Mouse (Mus musculus): ENCODE results near the gene Abca2.
A peak's percentile ranks its signal among the peaks of the same experiment; 100 is the strongest.

Gene Abca2

DNA sequence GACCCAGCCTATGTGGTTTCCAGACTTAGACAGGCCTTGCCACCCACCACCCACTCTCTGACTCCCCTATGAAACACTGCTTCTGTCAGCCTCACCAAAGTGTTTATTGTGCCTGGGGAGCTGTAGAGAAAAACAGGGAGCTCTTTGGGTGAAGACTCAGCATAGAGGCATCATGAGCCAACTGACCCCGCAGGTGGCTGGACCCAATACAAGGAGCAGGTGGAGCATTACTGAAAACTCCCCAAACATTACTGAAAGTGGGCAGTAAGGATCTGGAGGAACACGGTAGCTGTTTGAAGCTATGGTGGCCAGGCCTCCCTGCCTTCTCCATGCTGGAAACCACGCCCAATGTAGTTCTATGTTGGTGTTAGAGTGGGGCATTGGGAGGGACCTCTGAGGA, 35.1 kb downstream of the Abca2 start:
- no peak for DNase-seq

DNA sequence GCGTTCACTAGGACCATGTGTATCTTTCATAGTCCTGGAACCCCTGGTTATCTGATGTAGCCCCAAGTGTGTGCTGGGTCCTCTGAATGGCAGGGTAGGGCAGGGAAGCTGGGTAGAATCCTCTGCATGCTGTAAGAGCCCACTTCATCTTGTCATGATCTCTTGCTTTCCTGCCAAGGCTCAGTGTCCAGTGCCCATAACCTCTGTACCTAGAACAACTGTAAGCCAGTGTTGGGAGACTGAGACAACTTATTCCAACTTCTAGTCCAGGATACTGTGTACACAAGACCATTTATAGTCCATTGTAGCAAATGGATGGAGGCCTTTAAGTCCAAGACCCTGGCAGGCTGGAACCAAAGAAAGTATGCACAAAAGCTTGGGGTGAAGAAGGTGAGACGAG, 36.8 kb downstream of the Abca2 start:
- DNase-seq, result peak; percentile 27

DNA sequence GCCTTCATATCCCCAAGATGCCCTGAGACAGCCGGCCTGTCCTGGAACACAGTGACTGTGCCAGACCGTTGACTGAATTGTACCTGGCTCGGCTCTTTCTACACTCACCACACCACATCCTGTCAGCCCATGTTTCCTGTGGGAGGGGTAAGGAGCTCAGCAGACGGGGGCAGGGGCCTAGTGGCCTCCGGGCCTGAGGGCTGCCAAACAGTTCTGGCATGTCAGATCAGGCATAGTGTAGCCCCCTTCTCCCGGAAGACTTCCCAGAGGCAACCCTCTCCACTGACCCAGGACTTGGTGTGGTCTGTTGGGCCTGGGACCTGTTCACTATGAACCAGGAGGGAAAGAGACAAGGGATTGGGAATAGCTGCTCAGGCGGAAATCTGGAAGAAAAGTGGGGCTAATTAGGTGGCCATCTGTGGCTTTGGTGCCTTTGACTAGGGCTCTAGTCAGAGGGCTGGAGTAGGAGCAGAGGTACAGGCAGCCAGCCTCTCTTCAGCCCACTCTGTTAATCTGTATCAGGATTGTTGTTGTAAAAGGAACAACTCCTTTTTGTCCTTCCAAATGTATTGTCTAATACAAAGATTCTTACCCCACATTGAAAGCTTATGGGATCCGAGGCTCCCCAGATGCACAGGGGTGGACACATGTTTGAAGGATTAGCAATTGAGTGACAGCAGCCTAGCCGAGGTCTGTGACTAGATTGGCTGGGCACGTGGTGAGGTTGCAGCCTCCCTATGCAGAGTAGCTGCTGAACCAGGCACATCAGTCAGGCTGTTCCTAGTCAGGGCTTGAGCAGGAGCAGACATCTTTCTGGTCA, 37.5 kb downstream of the Abca2 start:
- DNase-seq, result peak; percentile 81

DNA sequence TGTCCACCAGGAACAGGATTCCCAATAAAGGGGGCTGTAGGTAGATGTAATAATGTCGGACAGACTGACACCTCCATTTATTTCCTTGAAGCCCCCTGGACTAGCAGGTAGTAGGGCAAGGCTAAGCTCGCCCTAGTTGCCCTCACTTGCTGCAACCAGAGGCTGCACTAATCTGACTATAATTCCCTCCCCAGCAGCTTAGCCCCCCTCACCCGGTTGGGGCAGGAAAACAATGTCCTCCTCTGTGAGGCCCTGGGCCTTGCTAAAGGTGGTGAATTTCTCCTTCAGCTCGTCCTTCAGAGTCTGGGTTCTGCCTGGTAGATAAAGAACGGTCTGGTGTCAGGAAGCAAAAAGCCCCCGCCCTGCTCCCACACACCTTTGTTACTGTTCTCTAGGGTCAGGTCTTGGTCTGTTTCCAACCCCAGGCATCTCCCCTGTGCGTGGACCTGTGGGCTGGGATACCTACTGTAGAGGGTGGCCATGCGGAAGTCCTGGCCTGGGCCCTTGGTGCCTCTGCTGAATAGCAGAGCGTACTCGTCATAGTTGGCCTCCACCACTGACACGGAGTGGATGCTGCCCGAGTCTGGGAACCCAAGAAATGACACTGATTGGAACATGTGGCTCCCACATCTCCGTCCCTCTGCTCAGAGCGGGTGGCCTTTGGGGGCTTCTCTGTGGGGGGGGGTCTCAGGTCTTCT, 39.3 kb downstream of the Abca2 start:
- no peak for DNase-seq

DNA sequence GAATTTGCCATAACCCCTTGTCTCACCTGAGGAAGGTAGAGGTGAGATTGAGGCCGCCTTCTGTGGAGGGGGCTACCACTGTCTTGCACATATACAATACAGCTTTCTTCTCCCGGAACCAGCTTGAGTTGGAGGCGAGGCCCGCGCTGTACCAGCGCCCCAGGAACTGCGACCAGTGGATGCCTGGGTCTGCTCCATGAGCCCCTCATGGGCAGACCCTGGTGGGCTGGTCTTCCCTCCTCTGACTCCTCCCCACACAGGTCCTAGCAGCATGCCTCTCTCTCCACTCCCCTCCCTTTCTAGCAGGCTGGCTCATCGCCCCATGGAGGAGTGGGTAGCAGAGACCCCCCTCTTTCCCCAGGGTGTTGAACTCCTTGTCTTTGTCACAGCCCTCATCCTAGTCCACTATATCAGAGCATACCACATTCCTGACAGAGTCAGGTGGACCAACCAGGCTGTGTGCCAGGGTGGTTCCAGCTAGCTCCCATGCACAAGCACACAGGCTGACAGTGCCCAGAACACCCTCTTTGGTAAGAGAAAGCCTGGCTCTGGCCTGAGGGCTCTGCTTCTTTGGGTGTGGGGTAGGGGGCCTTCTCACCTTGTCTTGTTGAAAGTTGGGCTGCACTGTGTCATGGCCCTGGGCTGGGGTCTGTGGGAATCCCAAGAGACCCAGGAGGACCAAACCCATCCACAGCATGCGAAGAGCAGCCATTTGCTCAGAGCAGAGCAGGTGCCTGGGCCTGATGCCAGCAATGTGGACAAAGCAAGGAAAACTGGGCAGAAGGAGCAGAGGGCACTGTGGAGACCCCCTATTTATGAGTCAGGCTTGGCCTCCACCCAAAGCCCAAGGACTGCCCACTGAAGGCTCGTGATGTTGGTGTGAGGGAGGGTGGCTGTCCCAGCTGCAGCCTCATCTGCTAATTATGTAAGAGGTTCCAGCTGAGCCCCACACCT, 40.7 kb downstream of the Abca2 start:
- DNase-seq, result no peak

DNA sequence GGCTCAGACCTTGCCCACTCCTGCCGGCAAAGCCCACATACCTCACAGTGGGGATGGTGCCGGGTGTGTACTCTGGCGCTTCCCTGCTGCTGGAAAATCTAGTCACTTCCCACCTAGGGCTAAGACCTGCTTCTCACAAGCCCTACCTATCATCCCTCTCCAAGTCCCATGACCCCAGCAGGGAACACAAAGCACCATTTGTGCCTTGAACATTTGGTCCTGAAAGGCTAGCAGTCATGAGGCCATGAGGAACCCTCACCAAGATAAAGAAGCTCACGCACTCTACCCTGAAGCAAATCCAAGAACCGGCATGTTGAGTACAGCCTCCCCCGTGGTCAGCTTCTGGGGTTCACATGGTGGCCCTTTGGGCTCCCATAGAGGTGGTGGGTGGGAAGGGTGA, 41.5 kb downstream of the Abca2 start, which contains the start of gene Ptgds:
Gene Ptgds (minus strand): TSS at position 78 of the 400 bp plus-strand sequence.
- no peak for DNase-seq

DNA sequence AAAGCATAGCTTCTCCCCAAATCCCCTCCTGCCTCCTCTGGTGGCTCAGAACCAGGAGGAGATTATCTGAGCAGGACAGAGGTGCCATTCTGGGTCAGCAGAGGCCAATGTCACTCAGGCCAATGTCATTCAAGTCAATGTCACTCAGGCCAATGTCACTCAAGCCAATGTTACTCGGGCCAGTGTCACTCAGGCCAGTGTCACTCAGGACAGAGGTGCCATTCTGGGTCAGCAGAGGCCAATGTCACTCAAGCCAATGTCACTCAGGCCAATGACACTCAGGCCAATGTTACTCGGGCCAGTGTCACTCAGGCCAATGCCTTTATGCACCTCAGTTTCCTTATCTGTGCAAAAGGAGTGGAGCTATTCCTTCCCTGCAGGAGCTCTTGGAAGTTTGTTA, 44.0 kb downstream of the Abca2 start:
- no peak for DNase-seq

DNA sequence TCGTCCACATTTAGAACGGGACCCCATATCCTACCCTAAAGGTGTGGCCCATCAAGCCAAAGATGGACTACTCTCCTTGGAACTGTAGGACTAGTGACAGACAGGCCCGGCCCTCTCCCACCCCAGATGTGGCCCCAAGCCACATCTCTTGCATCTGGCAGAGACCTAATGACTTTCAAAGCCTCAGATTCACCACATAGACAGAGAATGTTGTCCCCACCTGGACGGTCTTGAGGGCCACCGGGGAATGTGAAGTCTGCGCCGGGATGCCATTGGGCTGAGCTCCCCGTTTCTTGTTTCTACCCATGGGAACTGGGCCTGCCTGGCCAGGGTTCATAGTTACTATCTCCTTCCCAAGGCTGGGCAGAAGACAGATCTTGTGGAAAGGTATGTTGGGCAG, 49.0 kb downstream of the Abca2 start:
- no peak for DNase-seq

DNA sequence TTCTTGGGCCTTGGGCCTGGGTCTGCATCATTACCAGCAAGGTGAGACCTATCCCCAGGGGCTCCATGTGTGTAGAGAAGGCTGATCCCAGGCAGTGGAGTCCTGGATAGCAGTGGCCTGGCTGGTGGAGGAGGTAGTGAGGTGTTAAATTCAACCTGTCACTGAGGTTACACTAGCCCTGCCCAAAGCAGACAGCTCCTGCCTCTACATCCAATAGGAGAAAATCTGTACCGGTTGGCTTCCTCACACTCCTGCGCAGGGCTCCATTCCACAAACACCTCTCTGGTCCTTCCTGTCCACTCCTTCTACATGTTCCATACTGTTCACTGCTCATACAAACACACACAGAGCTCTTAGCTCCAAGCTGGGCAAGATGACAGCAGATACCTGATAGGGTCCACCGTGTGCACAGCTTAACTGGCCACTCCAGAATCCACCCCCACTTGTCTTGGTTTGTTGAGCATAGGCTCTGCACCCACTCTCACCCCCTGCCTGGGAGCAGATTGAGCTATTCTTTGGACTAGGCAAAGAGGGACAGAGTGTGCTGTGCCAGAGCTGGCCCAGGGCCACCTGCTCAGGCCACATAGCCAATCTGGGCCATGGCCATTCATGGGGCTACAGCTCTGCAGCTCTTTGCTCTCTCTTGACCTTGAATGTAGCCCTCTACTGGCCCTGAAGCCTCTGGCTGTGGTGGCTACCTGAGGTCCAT, 49.6 kb downstream of the Abca2 start:
- no peak for DNase-seq

DNA sequence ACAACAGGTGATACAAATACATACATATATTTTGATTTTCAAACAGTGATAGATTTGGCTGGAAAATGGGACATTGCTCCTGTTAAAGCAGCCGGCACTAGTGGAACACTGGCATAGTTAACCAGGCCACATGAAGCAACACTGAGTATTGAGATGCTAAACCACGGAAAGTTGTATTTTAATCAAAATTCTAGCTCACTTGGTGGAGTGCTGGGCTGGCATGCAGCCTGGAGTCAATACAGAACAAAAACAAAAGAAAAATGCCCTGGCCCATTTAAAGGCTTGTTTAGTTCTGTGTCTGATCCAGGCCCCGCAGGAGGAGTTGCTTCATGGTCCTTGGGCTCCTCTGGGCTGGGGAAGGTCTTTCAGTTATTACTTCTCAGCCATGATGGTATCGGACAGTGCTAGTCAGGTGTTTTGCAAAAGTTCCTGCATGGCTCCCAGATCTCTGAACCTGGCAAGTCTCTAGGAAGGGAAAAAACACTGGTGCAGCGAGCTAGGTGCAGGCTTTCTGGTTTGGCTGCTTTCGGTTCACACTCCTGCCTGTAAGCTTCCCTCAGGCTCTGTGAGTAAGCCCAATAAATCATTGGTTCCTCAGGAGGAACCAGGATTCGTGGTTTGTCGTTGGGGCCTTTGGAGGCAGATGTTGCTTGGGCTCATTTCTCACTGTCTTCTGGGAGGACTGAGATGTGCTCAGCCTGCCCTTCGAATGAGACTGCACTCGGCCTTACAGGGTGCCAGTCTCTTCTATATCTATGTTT, 51.2 kb downstream of the Abca2 start:
- DNase-seq, result no peak

DNA sequence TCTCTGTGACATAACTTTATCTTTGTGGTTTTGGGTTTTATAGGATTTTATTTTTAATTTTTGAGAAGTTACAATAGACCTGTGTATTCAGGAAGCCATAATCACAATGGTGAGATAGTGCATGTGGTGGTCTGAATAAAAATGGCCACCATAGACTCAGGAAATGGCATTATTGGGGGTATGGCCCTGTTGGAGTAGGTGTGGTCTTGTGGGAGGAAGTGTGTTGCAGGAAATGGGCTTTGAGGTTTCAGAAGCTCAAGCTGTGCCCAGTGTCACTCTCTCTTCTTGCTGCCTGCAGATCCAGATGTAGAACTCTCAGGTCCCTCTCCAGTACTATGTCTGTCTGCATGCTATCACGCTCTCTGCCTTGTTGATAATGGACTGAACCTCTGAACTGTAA, 52.0 kb downstream of the Abca2 start:
- no peak for DNase-seq

DNA sequence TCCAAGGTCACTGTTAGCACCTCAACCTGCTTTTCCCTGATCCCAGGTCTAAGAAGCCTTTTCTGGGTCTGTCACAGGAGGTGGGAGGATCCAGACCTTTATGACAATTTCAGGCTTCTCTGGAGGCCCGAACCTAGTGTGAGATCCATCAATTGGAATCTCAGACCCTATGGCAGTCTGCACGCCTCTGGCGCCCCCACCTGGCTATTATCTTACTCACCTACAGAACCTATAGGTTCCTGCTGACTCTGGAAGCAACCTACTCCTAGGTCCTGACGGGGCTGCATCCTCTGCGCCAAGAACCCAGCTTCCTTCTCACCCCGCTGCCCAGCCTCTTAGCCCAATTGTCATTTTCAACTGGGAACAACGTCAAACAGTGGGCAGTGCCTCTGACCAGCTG, 54.5 kb downstream of the Abca2 start:
- peak; percentile 75 for DNase-seq

DNA sequence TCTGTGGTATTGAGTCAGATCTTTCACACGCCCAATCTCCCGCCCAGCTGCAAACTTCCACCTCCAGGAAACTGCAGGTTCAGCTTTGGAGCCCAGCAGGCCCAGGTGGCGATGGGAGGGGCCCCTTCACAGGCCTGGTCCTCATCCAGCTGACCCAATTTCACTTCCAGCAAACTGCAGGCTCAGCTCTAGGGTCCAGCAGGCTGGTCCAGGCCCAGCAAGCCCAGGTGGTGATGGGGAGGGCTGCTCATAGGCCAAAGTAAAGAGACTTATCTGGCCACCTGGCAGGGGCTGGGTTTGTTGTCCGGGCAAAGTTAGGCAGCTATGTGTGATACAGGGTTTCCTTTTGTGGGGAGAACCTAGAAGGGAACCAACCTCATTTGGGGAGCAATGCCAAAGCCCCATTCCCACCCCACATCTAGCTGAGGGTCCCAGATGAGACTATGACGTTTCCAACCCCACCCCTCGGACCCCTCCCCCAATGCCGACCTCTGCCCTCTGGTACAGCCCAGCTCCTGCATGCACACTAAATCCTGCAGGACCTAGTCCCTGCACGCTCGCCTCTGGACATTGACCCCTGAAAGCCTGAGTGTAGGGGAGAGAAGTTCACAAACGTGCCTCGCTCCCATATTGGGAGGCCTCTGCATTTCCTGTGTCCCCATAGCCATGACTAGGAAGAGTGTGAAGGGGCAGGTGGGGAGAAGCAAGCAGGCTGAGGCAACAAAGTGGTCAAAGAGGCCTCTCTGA, 56.6 kb downstream of the Abca2 start:
- DNase-seq, result peak; percentile 60

DNA sequence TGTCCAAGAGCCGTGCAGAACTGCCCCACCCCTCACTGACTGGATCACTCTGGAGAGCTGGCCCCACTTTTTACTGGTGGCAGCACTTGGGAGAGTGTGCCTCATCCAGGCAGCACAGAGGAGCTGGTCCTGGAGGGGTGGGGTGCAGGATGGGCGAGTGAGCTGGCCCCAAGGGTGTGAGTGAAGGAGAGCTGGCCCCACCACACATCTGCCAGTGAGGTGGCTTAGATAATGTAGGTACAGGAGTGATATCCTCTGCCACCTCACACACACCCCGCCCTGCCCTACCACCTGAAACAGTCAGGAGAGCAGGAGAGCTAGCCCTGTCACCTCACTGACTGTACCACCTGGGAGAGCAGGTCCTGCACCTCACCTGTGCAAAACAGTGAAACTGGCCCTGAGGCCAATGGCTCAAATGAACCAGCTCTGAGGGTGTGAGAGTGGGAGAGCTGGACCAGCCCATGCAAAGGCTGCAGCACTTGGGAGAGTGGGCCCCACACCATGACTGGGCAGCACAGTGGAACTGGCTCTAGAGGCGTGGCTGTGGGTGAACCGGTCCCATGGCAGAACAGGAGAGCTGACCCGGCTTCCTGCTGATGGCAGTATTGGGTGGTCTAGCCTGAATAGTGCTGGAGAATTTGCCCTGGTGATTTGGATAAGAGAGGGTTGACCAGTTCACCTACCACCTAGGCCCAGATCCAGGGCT, 59.6 kb downstream of the Abca2 start:
- DNase-seq, result no peak

DNA sequence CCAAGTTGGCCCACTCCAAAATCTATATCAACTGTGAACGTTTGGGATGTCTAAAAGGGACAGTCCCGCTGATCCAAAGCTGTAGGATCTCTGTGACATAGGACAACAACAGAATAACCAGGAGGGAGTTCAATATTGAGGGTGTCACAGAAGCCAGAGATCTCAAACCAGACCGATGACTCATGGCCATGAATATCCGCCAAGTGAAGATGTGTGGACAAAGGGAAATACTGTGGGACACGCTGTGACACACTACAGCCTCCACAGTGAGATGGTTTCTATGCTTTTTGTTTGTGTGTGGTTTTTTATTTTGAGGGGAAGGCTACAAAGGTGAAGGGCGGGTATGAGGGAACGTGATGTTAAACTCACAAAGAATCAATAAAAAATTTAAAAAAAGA, 60.2 kb downstream of the Abca2 start:
- no peak for DNase-seq

DNA sequence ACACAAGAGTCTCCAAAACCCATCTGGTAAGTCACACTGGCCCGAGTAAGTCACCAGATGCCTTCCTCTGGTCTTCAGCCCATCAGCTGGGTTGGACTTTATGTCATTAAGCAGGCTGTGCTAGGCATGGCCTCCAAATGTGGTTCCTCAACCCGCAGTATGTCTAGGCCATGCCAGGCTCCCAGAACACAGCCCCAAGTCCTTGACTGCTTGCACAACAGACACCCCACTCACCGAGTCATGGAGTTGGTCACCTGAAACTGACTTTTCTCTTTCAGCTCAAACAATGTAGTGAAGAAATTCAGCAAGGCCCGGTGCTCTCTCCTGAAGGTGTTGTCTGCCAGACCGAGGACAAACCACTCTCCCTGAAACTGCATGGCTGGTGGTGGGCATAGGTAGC, 64.5 kb downstream of the Abca2 start:
- DNase-seq, result no peak

DNA sequence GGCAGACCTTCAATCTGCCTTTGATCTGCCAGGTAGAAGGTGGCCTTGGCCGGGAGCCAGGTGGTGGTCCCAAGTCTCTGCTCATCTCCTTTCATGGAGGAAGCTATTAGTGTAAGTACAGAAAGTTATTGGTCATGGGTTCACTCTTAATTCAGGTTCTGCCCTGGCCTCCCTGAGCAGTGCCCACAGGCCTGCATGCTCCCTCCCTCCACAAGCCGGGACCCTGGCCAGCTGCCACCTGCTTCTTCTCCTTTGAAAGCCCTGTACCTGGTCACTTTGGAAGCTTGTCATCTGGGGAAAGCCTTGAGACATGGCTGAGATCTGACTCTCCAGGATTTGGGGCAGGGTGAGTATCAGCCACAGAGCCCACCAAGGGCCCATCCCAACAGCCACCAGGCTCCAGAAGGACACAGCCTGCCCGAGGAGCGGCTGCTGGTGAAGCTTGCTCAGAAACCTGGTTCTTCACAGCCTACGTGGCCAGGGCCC, 65.0 kb downstream of the Abca2 start, which contains the start of gene Lcn12:
Gene Lcn12 (minus strand): TSS at position 436 of the 486 bp plus-strand sequence.
- no peak for DNase-seq

DNA sequence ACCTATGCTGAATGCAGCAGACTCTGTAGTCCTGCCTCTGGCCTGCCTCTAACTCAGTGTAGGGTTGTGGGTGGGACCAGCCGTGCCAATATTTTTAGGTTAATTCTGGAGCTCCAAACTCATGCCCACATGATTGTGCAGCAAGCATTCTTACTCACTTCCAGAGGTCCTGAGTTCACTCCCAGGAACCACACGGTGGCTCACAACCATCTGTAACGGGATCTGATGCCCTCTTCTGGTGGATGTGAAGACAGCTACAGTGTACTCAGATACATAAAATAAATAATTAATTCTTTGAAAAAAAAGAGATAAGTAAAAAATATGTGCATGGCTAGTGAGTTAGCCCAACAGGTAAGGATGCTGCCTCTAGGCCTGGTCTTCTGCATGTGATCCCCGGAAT, 68.0 kb downstream of the Abca2 start:
- DNase-seq, result peak; percentile 17
